Mouse (Mus musculus): ENCODE data around the gene Cyp4f14. TPM values are rescaled to one million over a fixed set of nuclear protein-coding genes. Genes with fewer than 3 reads are reported as not detected.

Cyp4f14 gene
- polyA plus RNA-seq, 1 experiment, result 1,373 TPM

GRCm38 (mm10) chr17:32919123-32919522 is 2.0 kb upstream of the Cyp4f14 start:
- 23% methylated on average over 2 of the region's 2 CpGs for WGBS
- Histone ChIP-seq H3K4me1 (ENCODE audit: control insufficient read depth, insufficient read depth, insufficient read length, low read length) (peaks cover 28% of the 10 kb centered on the region; the same call in 1 of the 2 replicates), H3K36me3 (ENCODE audit: control insufficient read depth, insufficient read depth, low read length) (peaks cover 6% of the 10 kb centered on the region), H3K4me3 (ENCODE audit: low read depth, low read length) (no peak overlapping the region), H3K27ac (ENCODE audit: insufficient read depth, low read depth, low read length) (peak overlapping the region; percentile 98), H3K27me3 (ENCODE audit: control insufficient read depth, insufficient read depth, low read length) (no peaks in the 10 kb centered on the region)
- TF ChIP-seq POLR2A (IDR thresholded peaks at IDR 0.05; ENCODE audit: low read depth, low read length) (no peak), CTCF (IDR thresholded peaks at IDR 0.05; ENCODE audit: extremely low read depth, insufficient read length, insufficient replicate concordance, low read depth, low read length) (no peak)

- 29% methylated on average over 1 of the region's 1 CpGs for WGBS
- H3K36me3 ChIP-seq (ENCODE audit: control insufficient read depth, insufficient read depth, low read length), result peaks cover 30% of the 10 kb centered on the region
- TF ChIP-seq CTCF (IDR thresholded peaks at IDR 0.05; ENCODE audit: extremely low read depth, insufficient read length, insufficient replicate concordance, low read depth, low read length) (no peak), POLR2A (IDR thresholded peaks at IDR 0.05; ENCODE audit: low read depth, low read length) (no peak; the same call in 1 of the 2 replicates)
- H3K4me3 ChIP-seq (ENCODE audit: low read depth, low read length), result peak overlapping the region; percentile 59
- H3K27ac ChIP-seq (ENCODE audit: insufficient read depth, low read depth, low read length), result peak overlapping the region; percentile 89
- H3K27me3 ChIP-seq (ENCODE audit: control insufficient read depth, insufficient read depth, low read length), result no peaks in the 10 kb centered on the region
- H3K4me1 ChIP-seq (ENCODE audit: control insufficient read depth, insufficient read depth, insufficient read length, low read length), result peaks cover 32% of the 10 kb centered on the region; the same call in 1 of the 2 replicates
Observed at GRCm38 (mm10) chr17:32916075-32916474, 1.1 kb downstream of the Cyp4f14 start.

GRCm38 (mm10) chr17:32906172-32906571 is 11.0 kb downstream of the Cyp4f14 start:
- H3K36me3 ChIP-seq (ENCODE audit: control insufficient read depth, insufficient read depth, low read length), result peaks cover 58% of the 10 kb centered on the region
- H3K4me1 ChIP-seq (ENCODE audit: control insufficient read depth, insufficient read depth, insufficient read length, low read length), result peaks cover 5% of the 10 kb centered on the region
- no peak overlapping the region for H3K27ac ChIP-seq (ENCODE audit: insufficient read depth, low read depth, low read length)
- WGBS, result 81% methylated on average over 10 of the region's 10 CpGs
- no peaks in the 10 kb centered on the region for H3K27me3 ChIP-seq (ENCODE audit: control insufficient read depth, insufficient read depth, low read length)
- TF ChIP-seq CTCF (IDR thresholded peaks at IDR 0.05; ENCODE audit: extremely low read depth, insufficient read length, insufficient replicate concordance, low read depth, low read length) (no peak), POLR2A (IDR thresholded peaks at IDR 0.05; ENCODE audit: low read depth, low read length) (no peak)
- no peak overlapping the region for H3K4me3 ChIP-seq (ENCODE audit: low read depth, low read length)

GRCm38 (mm10) chr17:32905239-32905638 is 11.9 kb downstream of the Cyp4f14 start:
- WGBS, result 9% methylated on average over 19 of the region's 19 CpGs
- Histone ChIP-seq H3K27me3 (ENCODE audit: control insufficient read depth, insufficient read depth, low read length) (no peaks in the 10 kb centered on the region), H3K36me3 (ENCODE audit: control insufficient read depth, insufficient read depth, low read length) (peaks cover 51% of the 10 kb centered on the region), H3K27ac (ENCODE audit: insufficient read depth, low read depth, low read length) (0 out of 2 replicates have a peak overlapping the region, but pooled peaks have one; percentile 4), H3K4me1 (ENCODE audit: control insufficient read depth, insufficient read depth, insufficient read length, low read length) (peaks cover 5% of the 10 kb centered on the region), H3K4me3 (ENCODE audit: low read depth, low read length) (peak overlapping the region; percentile 27)
- TF ChIP-seq CTCF (IDR thresholded peaks at IDR 0.05; ENCODE audit: extremely low read depth, insufficient read length, insufficient replicate concordance, low read depth, low read length), result peak; percentile 84; the same call in 1 of the 2 replicates
- no peak for TF ChIP-seq POLR2A (IDR thresholded peaks at IDR 0.05; ENCODE audit: low read depth, low read length)

GRCm38 (mm10) chr17:32904414-32904813 is 12.7 kb downstream of the Cyp4f14 start:
- Histone ChIP-seq H3K4me1 (ENCODE audit: control insufficient read depth, insufficient read depth, insufficient read length, low read length) (peaks cover 5% of the 10 kb centered on the region), H3K27ac (ENCODE audit: insufficient read depth, low read depth, low read length) (no peak overlapping the region), H3K4me3 (ENCODE audit: low read depth, low read length) (no peak overlapping the region), H3K27me3 (ENCODE audit: control insufficient read depth, insufficient read depth, low read length) (no peaks in the 10 kb centered on the region), H3K36me3 (ENCODE audit: control insufficient read depth, insufficient read depth, low read length) (peaks cover 48% of the 10 kb centered on the region)
- peak; percentile 27; the same call in 1 of the 2 replicates for TF ChIP-seq CTCF (IDR thresholded peaks at IDR 0.05; ENCODE audit: extremely low read depth, insufficient read length, insufficient replicate concordance, low read depth, low read length)
- no peak for TF ChIP-seq POLR2A (IDR thresholded peaks at IDR 0.05; ENCODE audit: low read depth, low read length)
- WGBS, result 48% methylated on average over 2 of the region's 2 CpGs

- WGBS, result 53% methylated on average over 1 of the region's 1 CpGs
- Histone ChIP-seq H3K4me3 (ENCODE audit: low read depth, low read length) (no peak overlapping the region), H3K4me1 (ENCODE audit: control insufficient read depth, insufficient read depth, insufficient read length, low read length) (peaks cover 6% of the 10 kb centered on the region), H3K36me3 (ENCODE audit: control insufficient read depth, insufficient read depth, low read length) (peaks cover 26% of the 10 kb centered on the region), H3K27ac (ENCODE audit: insufficient read depth, low read depth, low read length) (no peak overlapping the region), H3K27me3 (ENCODE audit: control insufficient read depth, insufficient read depth, low read length) (no peaks in the 10 kb centered on the region)
- no peak for TF ChIP-seq POLR2A (IDR thresholded peaks at IDR 0.05; ENCODE audit: low read depth, low read length)
- TF ChIP-seq CTCF (IDR thresholded peaks at IDR 0.05; ENCODE audit: extremely low read depth, insufficient read length, insufficient replicate concordance, low read depth, low read length), result no peak
Observed at GRCm38 (mm10) chr17:32901751-32902525, 15.2 kb downstream of the Cyp4f14 start.

- Histone ChIP-seq H3K36me3 (ENCODE audit: control insufficient read depth, insufficient read depth, low read length) (no peaks in the 10 kb centered on the region), H3K4me1 (ENCODE audit: control insufficient read depth, insufficient read depth, insufficient read length, low read length) (peaks cover 13% of the 10 kb centered on the region), H3K27ac (ENCODE audit: insufficient read depth, low read depth, low read length) (no peak overlapping the region), H3K4me3 (ENCODE audit: low read depth, low read length) (no peak overlapping the region), H3K27me3 (ENCODE audit: control insufficient read depth, insufficient read depth, low read length) (no peaks in the 10 kb centered on the region)
- TF ChIP-seq CTCF (IDR thresholded peaks at IDR 0.05; ENCODE audit: extremely low read depth, insufficient read length, insufficient replicate concordance, low read depth, low read length), result no peak
- no peak for TF ChIP-seq POLR2A (IDR thresholded peaks at IDR 0.05; ENCODE audit: low read depth, low read length)
- whole genome bisulfite sequencing, result 90% methylated on average over 4 of the region's 4 CpGs
Observed at GRCm38 (mm10) chr17:32895421-32895820, 21.7 kb downstream of the Cyp4f14 start.

Measured in small intestine, adult 2 months (tissue).